Mouse (Mus musculus): ENCODE data around the gene Hamp. TPM values are rescaled to one million over a fixed set of nuclear protein-coding genes. Genes with fewer than 3 reads are reported as not detected.

Gene Hamp
- polyA plus RNA-seq, 1 experiment: not detected

DNA sequence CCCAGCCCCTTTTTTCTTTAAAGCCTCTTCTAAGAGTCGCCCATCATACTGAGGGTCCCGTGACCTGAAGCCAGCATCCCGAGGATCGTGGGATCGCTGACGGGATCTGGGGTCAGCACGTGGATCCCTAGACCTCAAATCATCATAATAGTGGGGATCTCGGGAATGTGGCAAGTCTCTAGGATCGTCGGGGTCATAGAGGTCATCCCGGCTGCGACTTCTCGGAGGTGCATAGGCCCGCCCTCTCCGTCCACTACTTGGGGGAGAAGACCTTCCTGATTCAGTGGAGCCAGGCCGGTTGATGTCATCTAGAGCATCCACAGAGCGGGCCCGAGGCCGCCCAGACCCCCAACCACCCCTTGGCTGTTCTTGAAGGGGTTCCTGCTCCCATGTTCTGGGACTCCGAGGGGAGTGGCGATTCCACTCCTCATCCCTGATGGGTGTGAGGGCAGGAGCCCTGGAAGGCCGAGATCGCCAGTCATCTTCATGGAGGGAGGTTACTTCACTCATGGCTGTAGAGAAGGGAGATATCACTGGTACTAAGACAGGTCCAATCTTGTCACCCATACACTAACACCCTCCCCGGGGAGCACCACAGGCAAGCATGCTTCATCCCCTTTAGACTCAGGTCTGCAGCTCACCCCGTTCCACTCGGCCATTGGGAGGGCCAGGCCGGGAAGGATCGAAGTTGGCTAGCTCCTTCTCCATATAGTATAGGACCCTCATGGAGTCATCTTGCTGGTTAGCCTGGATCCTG is 14.5 kb upstream of the Hamp start:
- H3K4me3 ChIP-seq (replicated peaks): peak overlapping the region; percentile 97
- H3K36me3 ChIP-seq (ENCODE audit: control insufficient read depth): peaks cover 36% of the 10 kb centered on the region
- peaks cover 38% of the 10 kb centered on the region for H3K4me1 ChIP-seq (ENCODE audit: control insufficient read depth)
- no peak for TF ChIP-seq TAL1 (IDR thresholded peaks at IDR 0.05; ENCODE audit: low read length)
- no peak for TF ChIP-seq GATA1 (IDR thresholded peaks at IDR 0.05; ENCODE audit: low read length)
- H3K27me3 ChIP-seq (ENCODE audit: control insufficient read depth): peaks cover 6% of the 10 kb centered on the region; the same call in 1 of the 2 replicates
- H3K9me3 ChIP-seq (ENCODE audit: control insufficient read depth, low read length): no peaks in the 10 kb centered on the region

DNA sequence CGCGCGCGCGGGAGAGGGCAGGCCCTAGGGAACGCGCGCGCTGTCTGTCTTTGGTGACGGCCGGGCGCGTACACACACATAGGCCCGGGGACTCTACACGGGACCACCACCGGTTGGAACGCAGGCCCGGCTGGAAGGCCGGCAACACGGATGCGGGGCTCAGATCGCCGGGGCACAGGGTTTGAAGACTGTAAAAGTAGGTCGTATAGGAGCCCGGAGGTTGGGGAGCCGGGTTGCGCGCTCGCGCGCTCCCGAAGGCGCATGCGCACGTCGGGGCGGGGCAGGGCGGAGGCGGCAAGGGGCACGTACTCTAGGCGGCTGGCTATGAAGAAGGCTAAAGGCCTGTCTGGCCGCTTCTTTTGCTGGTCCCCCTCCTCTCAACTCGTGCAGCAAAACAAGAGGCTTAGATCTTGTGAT is 13.5 kb upstream of the Hamp start:
- Histone ChIP-seq H3K9me3 (ENCODE audit: control insufficient read depth, low read length) (no peaks in the 10 kb centered on the region), H3K36me3 (ENCODE audit: control insufficient read depth) (peaks cover 45% of the 10 kb centered on the region), H3K27me3 (ENCODE audit: control insufficient read depth) (peaks cover 6% of the 10 kb centered on the region; the same call in 1 of the 2 replicates), H3K4me1 (ENCODE audit: control insufficient read depth) (peaks cover 38% of the 10 kb centered on the region), H3K4me3 (replicated peaks) (peak overlapping the region; percentile 97)
- TF ChIP-seq GATA1 (IDR thresholded peaks at IDR 0.05; ENCODE audit: low read length): no peak
- no peak for TF ChIP-seq TAL1 (IDR thresholded peaks at IDR 0.05; ENCODE audit: low read length)

- Histone ChIP-seq H3K4me1 (ENCODE audit: control insufficient read depth) (peaks cover 38% of the 10 kb centered on the region), H3K36me3 (ENCODE audit: control insufficient read depth) (peaks cover 49% of the 10 kb centered on the region), H3K9me3 (ENCODE audit: control insufficient read depth, low read length) (no peaks in the 10 kb centered on the region), H3K27me3 (ENCODE audit: control insufficient read depth) (peaks cover under 1% of the 10 kb centered on the region; the same call in 1 of the 2 replicates), H3K4me3 (replicated peaks) (peak within 1 kb of the TSS; percentile 97)
- TF ChIP-seq TAL1 (IDR thresholded peaks at IDR 0.05; ENCODE audit: low read length): no peak
- TF ChIP-seq GATA1 (IDR thresholded peaks at IDR 0.05; ENCODE audit: low read length): no peak
Observed at GRCm38 (mm10) chr7:30956756-30957366, 13.0 kb upstream of the Hamp start, which contains the start of gene Usf2. Gene Usf2, minus strand, starts transcription at chr7:30956803.

GRCm38 (mm10) chr7:30956357-30956751 is 12.5 kb upstream of the Hamp start:
- H3K36me3 ChIP-seq (ENCODE audit: control insufficient read depth): peaks cover 53% of the 10 kb centered on the region
- peak overlapping the region; percentile 97 for H3K4me3 ChIP-seq (replicated peaks)

DNA sequence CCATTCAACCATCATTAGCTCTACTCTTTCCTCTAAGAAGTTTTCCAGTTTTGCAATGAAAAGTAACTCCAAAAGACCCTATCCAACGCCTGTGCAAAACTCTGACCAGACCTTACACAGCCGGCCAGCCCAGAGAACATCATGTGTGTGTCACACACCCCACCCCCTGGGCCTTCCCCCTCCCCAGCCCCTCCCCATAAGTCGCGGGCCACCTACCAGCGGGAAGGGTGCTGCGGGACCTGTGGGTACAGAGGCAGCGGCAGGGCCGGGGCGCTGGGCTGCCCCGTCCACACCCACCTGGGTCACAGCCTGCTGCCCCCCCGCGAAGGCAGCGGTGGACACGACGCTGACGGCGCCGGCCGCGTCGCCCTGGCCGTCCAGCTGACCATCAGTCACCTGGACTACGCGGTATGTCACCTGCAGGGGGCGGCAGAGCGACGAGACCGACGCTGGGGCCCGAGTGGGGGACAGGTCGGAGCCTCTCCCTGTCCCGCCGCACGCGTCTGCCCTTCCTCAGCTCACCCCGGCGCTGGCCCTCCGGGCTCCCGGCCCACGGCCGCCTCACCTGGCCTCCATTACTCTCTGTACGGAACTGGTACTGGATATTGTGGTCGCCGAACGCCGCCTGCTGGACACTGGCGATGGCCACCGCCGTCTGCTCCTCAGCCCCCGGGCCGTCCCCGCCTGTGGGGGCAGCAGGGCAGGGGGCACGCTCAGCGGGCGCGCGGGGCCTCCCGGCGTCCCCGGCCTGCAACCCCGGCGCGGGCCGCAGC is 11.9 kb upstream of the Hamp start:
- H3K36me3 ChIP-seq (ENCODE audit: control insufficient read depth): peaks cover 59% of the 10 kb centered on the region
- peaks cover 38% of the 10 kb centered on the region for H3K4me1 ChIP-seq (ENCODE audit: control insufficient read depth)
- H3K4me3 ChIP-seq (replicated peaks): peak overlapping the region; percentile 97
- H3K9me3 ChIP-seq (ENCODE audit: control insufficient read depth, low read length): no peaks in the 10 kb centered on the region
- H3K27me3 ChIP-seq (ENCODE audit: control insufficient read depth): no peaks in the 10 kb centered on the region
- TF ChIP-seq TAL1 (IDR thresholded peaks at IDR 0.05; ENCODE audit: low read length) (no peak), GATA1 (IDR thresholded peaks at IDR 0.05; ENCODE audit: low read length) (no peak)

More at GRCm38 (mm10) chr7:30956357-30956751, 12.5 kb upstream of the Hamp start:
- no peaks in the 10 kb centered on the region for H3K9me3 ChIP-seq (ENCODE audit: control insufficient read depth, low read length)
- H3K4me1 ChIP-seq (ENCODE audit: control insufficient read depth): peaks cover 38% of the 10 kb centered on the region
- TF ChIP-seq GATA1 (IDR thresholded peaks at IDR 0.05; ENCODE audit: low read length) (no peak), TAL1 (IDR thresholded peaks at IDR 0.05; ENCODE audit: low read length) (no peak)
- no peaks in the 10 kb centered on the region for H3K27me3 ChIP-seq (ENCODE audit: control insufficient read depth)

DNA sequence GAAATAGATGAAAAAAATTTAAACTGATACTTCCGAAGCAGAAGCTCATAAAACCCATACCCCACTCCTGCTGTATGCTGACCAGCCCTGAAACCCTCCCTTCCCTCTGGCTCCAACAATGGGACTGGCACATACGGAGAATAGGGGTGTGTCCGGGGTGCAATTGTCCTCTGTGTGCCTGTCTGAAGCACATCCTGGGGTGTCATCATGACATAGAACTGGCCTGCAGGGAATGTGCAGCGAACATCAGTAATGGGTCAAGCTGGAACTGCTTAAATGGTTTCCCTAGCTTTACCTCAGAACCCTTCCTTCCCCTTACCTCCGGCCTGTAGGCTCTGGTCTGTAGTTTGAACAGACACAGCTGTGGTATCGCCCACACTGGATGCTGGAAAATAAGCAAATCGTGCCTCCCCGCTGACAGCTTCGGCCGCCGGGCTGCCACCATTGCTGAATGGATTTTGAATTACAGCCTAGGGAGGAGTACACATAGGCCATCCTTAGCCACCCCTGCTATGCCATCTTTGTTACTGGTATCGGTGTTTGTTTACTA is 11.2 kb upstream of the Hamp start:
- Histone ChIP-seq H3K9me3 (ENCODE audit: control insufficient read depth, low read length) (no peaks in the 10 kb centered on the region), H3K36me3 (ENCODE audit: control insufficient read depth) (peaks cover 66% of the 10 kb centered on the region), H3K4me1 (ENCODE audit: control insufficient read depth) (peaks cover 37% of the 10 kb centered on the region), H3K27me3 (ENCODE audit: control insufficient read depth) (no peaks in the 10 kb centered on the region), H3K4me3 (replicated peaks) (peak overlapping the region; percentile 97)
- TF ChIP-seq TAL1 (IDR thresholded peaks at IDR 0.05; ENCODE audit: low read length) (no peak), GATA1 (IDR thresholded peaks at IDR 0.05; ENCODE audit: low read length) (no peak)

DNA sequence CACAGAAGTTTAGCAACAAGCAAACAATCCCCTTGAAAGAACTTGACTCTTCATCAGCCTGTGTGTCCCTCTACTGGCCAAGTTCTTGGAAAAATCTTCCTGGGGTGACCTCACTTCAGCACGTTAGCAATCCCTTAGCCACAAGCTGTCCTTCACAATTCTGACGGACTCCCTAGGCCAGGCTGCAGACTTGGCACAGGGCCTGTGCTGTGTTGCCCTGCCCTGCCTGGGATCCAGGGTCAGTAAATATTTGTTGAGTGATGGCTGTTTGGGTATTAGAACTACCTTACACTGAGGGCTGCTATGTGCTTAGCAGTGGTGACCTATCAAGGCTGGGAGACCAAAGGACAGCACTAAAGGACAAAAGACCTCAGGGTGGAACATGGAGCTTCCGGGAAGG is 10.2 kb upstream of the Hamp start:
- H3K4me1 ChIP-seq (ENCODE audit: control insufficient read depth): peaks cover 35% of the 10 kb centered on the region
- no peaks in the 10 kb centered on the region for H3K9me3 ChIP-seq (ENCODE audit: control insufficient read depth, low read length)
- peaks cover 73% of the 10 kb centered on the region for H3K36me3 ChIP-seq (ENCODE audit: control insufficient read depth)
- H3K27me3 ChIP-seq (ENCODE audit: control insufficient read depth): no peaks in the 10 kb centered on the region
- H3K4me3 ChIP-seq (replicated peaks): no peak overlapping the region
- TF ChIP-seq GATA1 (IDR thresholded peaks at IDR 0.05; ENCODE audit: low read length): no peak
- no peak for TF ChIP-seq TAL1 (IDR thresholded peaks at IDR 0.05; ENCODE audit: low read length)

DNA sequence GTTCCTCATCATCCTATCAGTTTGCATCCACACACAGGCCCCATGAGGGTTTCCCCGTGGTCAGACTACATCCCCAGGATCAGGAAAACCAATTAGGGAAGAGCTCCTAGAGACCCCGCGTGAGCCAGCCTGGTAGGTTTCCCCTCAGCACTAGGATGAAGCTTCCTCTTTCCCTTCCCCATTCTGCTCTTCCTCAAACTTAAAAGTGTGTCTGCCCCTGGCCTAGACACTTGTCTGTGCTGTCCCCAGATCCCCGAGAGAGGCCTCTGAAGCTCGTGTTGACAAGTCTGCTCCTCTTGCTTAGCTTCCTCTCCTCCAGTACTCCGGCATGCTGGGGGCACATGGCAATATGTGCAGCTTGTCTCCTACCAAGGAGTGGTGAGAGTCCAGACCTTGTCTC is 9.6 kb upstream of the Hamp start:
- Histone ChIP-seq H3K27me3 (ENCODE audit: control insufficient read depth) (no peaks in the 10 kb centered on the region), H3K9me3 (ENCODE audit: control insufficient read depth, low read length) (no peaks in the 10 kb centered on the region), H3K4me3 (replicated peaks) (no peak overlapping the region), H3K36me3 (ENCODE audit: control insufficient read depth) (peaks cover 71% of the 10 kb centered on the region), H3K4me1 (ENCODE audit: control insufficient read depth) (peaks cover 30% of the 10 kb centered on the region)
- TF ChIP-seq TAL1 (IDR thresholded peaks at IDR 0.05; ENCODE audit: low read length): no peak
- TF ChIP-seq GATA1 (IDR thresholded peaks at IDR 0.05; ENCODE audit: low read length): no peak

Measured in erythroblast, embryonic 14.5 days (primary cell).